Comparison of ENCODE assay signal across 25 mouse cellular contexts in the genomic region with DNA sequence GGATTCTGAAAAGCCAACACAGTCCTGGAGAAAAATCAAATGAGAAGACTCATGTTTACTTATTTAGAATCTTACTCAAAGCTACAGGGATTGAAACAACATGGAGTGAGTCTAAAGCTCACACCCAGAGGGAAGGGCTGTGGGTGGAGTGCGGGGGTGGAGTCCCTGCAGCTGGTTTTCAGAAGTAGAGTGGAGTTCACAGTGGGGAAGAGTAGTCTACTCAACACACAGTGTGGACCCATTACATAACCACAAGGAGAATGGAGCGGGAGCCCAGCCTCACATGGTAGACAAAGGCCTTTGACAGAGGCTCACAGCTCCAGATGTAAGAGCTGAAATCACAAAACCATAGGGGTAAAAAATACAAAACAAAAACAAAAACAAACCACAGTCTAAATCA.
A peak's percentile ranks its signal among the peaks of the same experiment; 100 is the strongest.
DNase-seq lines count a peak whose midpoint lies in the region; ATAC-seq and TF ChIP-seq lines count a peak whose summit lies in the region.
"Had no signal": no experiment of that assay in that cellular context is flagged by ENCODE, and none has a peak within 500 bp of the region (broad histone marks: within the 10 kb centered on the region; RNA-seq: fewer than 3 reads in every experiment).

No protein-coding gene starts in this region.

- peak; percentile 74; the same call in 1 of the 2 replicates for ATAC-seq in stomach, postnatal 0 days (ENCODE audit: low FRiP score, low TSS enrichment)
- ATAC-seq: activated CD4-positive, CD25-positive, alpha-beta regulatory T cell, adult 4 months; forebrain, embryonic 14.5 days; forebrain, embryonic 16.5 days had no signal

- no peak overlapping the region for H3K4me2 ChIP-seq in stomach, postnatal 0 days (replicated peaks; ENCODE audit: low read depth)
- H3K4me2 ChIP-seq: embryonic facial prominence, embryonic 13.5 days; embryonic facial prominence, embryonic 15.5 days; forebrain, embryonic 12.5 days had no signal

- no peak overlapping the region for H3K4me3 ChIP-seq in stomach, postnatal 0 days (ENCODE audit: low read depth, low read length)
- H3K4me3 ChIP-seq: embryonic facial prominence, embryonic 13.5 days; embryonic facial prominence, embryonic 15.5 days; erythroblast, embryonic 14.5 days; forebrain, embryonic 10.5 days; forebrain, embryonic 12.5 days had no signal

- TF ChIP-seq CTCF in stomach, postnatal 0 days (IDR thresholded peaks at IDR 0.05; ENCODE audit: low read depth), result no peak

- H3K4me1 ChIP-seq in stomach, postnatal 0 days (replicated peaks; ENCODE audit: control insufficient read depth, insufficient read depth), result no peaks in the 10 kb centered on the region
- H3K4me1 ChIP-seq: embryonic facial prominence, embryonic 13.5 days; embryonic facial prominence, embryonic 15.5 days; forebrain, embryonic 10.5 days; forebrain, embryonic 12.5 days had no signal

- H3K9me3 ChIP-seq in stomach, postnatal 0 days (ENCODE audit: control insufficient read depth, low read length), result no peaks in the 10 kb centered on the region
- H3K9me3 ChIP-seq: embryonic facial prominence, embryonic 13.5 days; embryonic facial prominence, embryonic 15.5 days; forebrain, embryonic 10.5 days; forebrain, embryonic 12.5 days had no signal

- intact Hi-C loops in heart, postnatal 36 days (cut with DNase I), result no loop called here

- no peak overlapping the region for H3K9ac ChIP-seq in stomach, postnatal 0 days (ENCODE audit: low read length)
- H3K9ac ChIP-seq: embryonic facial prominence, embryonic 13.5 days; embryonic facial prominence, embryonic 15.5 days; forebrain, embryonic 12.5 days had no signal

- DNase-seq in heart, adult 11 months, result peak; percentile 90
- no peak for DNase-seq in heart, postnatal 36 days
- peak; percentile 6 for DNase-seq in R1 (ENCODE audit: low read depth, low spot score)
- DNase-seq in adipocyte (ENCODE audit: low spot score), result peak; percentile 6
- DNase-seq in stomach, postnatal 0 days (ENCODE audit: low spot score), result peak; percentile 23
- DNase-seq in layer of hippocampus, postnatal 14 days (ENCODE audit: low spot score in 2 of 2), result no peak
- DNase-seq in lung, postnatal 10 days, result no peak
- DNase-seq: adrenal gland, adult 2 months; adrenal gland, postnatal 10 days; adrenal gland, postnatal 25 days; cerebellum, adult 11 months; cerebellum, adult 18-20 months; cerebellum, adult 8-10 months; cerebellum, adult 9-11 months; cerebellum, postnatal 14 days; cerebellum, postnatal 36 days; embryo, embryonic 11 days had no signal

- TF ChIP-seq EP300 in stomach, postnatal 0 days (optimal IDR thresholded peaks at IDR 0.05), result no peak

- no peak overlapping the region for H3K27ac ChIP-seq in stomach, postnatal 0 days (replicated peaks)
- H3K27ac ChIP-seq: embryonic facial prominence, embryonic 13.5 days; embryonic facial prominence, embryonic 15.5 days; forebrain, embryonic 10.5 days; forebrain, embryonic 12.5 days had no signal

- no peaks in the 10 kb centered on the region for H3K27me3 ChIP-seq in stomach, postnatal 0 days (ENCODE audit: control insufficient read depth, insufficient read depth, low read length)
- H3K27me3 ChIP-seq: embryonic facial prominence, embryonic 13.5 days; embryonic facial prominence, embryonic 15.5 days; forebrain, embryonic 12.5 days had no signal

- no peaks in the 10 kb centered on the region for H3K36me3 ChIP-seq in stomach, postnatal 0 days (ENCODE audit: control insufficient read depth, insufficient read depth, low read length)
- H3K36me3 ChIP-seq: embryonic facial prominence, embryonic 13.5 days; embryonic facial prominence, embryonic 15.5 days; forebrain, embryonic 10.5 days; forebrain, embryonic 12.5 days had no signal

- WGBS in stomach, postnatal 0 days, result 87% methylated on average over 2 of the region's 2 CpGs

Comparison
In these comparisons a context has a peak if more than half of its experiments do, and no peak if none do; other contexts are left out.
1. DNase-seq: peak in heart, adult 11 months (single experiment), R1 (single experiment), adipocyte (single experiment) and stomach, postnatal 0 days (single experiment); none in heart, postnatal 36 days (0 of 2), layer of hippocampus, postnatal 14 days (0 of 2) and lung, postnatal 10 days (single experiment).